Mouse (Mus musculus) stomach, embryonic 15.5 days (tissue): ENCODE measurements around the gene Agpat2. TPM values are rescaled to one million over a fixed set of nuclear protein-coding genes. Genes with fewer than 3 reads are reported as not detected.

Experiments
- ATAC-seq: fragments of 200-750 bp; cut with Nextera tagmentation; 2 replicates; pipeline ENCODE4 v1.8.0; 2017; ENCODE audit warnings: low read depth, moderate number of reproducible peaks, moderate TSS enrichment; ENCODE audit not compliant: insufficient read depth, low FRiP score
- H3K27ac ChIP-seq: fragments of 300-500 bp; sonication (generic); 2 replicates; pipeline ENCODE4 v1.5.1; 2015; ENCODE audit warnings: mild to moderate bottlenecking, inconsistent platforms
- H3K27me3 ChIP-seq: fragments of 300-500 bp; sonication (generic); replicated peaks from 2 replicates; pipeline ENCODE4 v1.6.1; 2015; ENCODE audit warnings: inconsistent platforms
- H3K36me3 ChIP-seq: fragments of 300-500 bp; sonication (generic); 2 replicates; pipeline ENCODE4 v1.6.1; 2015; ENCODE audit warnings: inconsistent platforms
- H3K4me1 ChIP-seq: fragments of 300-500 bp; sonication (generic); 2 replicates; pipeline ENCODE4 v1.6.1; 2015; ENCODE audit warnings: inconsistent platforms
- H3K4me2 ChIP-seq: fragments of 300-500 bp; sonication (generic); 2 replicates; pipeline ENCODE4 v1.6.1; 2015; ENCODE audit warnings: mild to moderate bottlenecking, inconsistent platforms
- H3K4me3 ChIP-seq: fragments of 300-500 bp; sonication (generic); replicated peaks from 2 replicates; pipeline ENCODE4 v1.5.1; 2015; ENCODE audit warnings: inconsistent platforms
- H3K9ac ChIP-seq: fragments of 300-500 bp; sonication (generic); 2 replicates; pipeline ENCODE4 v1.6.1; 2015; ENCODE audit warnings: inconsistent platforms
- H3K9me3 ChIP-seq: fragments of 300-500 bp; sonication (generic); 2 replicates; pipeline ENCODE4 v1.6.1; 2016; ENCODE audit warnings: inconsistent platforms
- WGBS: fragments of 180-500 bp; shearing (Covaris S2); methylation state at CpG from one replicate; pipeline ENCODE4 v1.1.7; 2015; 5-methylcytosine and 5-hydroxymethylcytosine counted together
- polyA plus RNA-seq: library from polyadenylated mRNA; unstranded; fragments of >200 nt; fragmentation: Nextera tagmentation; extraction: Ambion mirVana; gene quantifications from 2 replicates; pipeline ENCODE4 v1.2.1, GENCODE M21; 2015

Agpat2 gene
- polyA plus RNA-seq, 1 experiment from 2014 or later = 60.1 TPM

DNA sequence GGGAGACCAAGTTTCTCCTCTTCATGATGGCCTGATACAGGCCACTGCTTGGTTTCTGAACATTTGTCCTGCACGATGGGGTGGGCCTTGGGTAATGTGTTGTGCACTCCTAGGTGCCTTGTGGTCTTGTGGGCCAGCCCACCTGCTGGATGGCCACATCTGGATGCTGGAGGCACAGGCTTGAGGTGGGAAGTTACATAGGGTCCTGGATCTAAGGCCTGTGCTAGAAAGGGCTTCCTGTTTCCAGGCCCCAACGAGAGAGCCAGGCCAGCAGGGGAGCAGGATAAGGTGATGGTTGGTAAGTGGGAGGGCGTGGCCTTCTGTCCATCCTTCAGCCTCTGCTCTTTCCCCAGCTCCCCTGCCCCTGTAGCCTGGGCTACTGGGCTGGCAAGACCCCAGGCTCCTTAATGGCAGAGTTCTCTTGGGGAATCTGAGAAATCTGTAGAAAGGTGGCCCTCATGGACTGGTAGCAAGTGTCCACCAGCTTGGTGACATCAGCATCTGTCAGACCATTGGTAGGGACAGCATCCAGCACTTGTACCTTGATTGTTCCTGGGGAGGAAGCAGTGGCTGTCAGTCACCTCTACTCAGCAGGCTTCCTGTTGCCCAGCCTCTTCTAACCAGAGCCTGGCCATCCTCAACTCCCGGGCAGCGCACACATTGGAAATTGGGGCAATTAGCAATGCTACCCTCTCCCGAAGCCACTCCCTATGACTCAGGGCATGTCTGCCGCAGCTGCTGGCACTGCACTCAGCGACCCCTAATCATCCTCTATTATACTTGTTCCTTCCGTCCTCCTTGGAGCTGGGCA is 10.8 kb downstream of the Agpat2 start:
- Histone ChIP-seq H3K4me3 (no peak overlapping the region), H3K4me2 (no peak overlapping the region), H3K27ac (no peak overlapping the region), H3K36me3 (peaks cover 21% of the 10 kb centered on the region), H3K27me3 (no peaks in the 10 kb centered on the region), H3K4me1 (peaks cover 2% of the 10 kb centered on the region), H3K9ac (no peak overlapping the region), H3K9me3 (no peaks in the 10 kb centered on the region)
- ATAC-seq = no peak
- WGBS = 64% methylated on average over 9 of the region's 9 CpGs

DNA sequence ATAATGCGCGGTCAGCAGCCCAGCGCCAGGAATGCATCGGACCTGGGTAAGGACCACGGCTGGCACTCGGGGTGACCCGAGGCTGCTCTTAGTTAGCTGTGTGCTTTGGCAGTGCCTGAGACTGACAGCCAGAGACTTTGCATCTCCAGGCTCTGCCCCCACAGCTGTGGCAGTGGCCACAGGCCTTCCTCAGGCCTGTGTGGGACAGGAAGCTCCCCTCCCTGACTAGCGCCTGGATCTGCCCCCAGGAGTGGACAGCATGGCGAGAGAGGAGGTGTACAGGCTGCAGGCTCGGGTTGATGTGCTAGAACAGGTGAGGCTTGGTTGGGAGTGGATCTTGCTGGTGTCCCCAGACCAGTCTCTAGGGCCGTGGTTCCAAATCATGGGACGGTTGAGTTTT is 12.8 kb downstream of the Agpat2 start:
- H3K27ac ChIP-seq = no peak overlapping the region
- no peak overlapping the region for H3K4me2 ChIP-seq
- peaks cover 21% of the 10 kb centered on the region for H3K36me3 ChIP-seq
- H3K9ac ChIP-seq = no peak overlapping the region
- peaks cover 13% of the 10 kb centered on the region for H3K4me1 ChIP-seq
- ATAC-seq = no peak
- no peaks in the 10 kb centered on the region for H3K27me3 ChIP-seq
- no peak overlapping the region for H3K4me3 ChIP-seq
- 82% methylated on average over 12 of the region's 12 CpGs for WGBS
- H3K9me3 ChIP-seq = no peaks in the 10 kb centered on the region

DNA sequence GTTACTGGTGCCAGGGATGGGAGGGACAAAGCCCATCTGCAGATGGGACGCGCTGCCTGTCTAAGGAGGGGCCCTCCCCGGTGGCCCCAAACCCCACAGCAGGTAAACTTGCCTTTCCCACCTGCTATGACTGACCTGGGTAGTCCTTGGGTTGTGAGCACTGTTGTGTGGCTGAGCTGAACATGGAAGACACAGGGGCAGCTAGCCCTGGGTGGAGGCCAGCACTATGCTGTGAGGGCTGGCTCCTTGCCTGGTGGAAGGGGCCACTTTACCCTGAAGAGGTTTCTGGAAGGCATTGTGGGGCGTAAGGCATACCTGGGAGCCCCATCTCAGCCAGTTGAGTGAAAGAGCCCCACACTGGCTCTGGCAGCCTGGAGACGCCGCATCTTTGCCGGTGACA is 13.3 kb downstream of the Agpat2 start:
- Histone ChIP-seq H3K9me3 (no peaks in the 10 kb centered on the region), H3K27me3 (no peaks in the 10 kb centered on the region), H3K4me2 (no peak overlapping the region), H3K36me3 (peaks cover 19% of the 10 kb centered on the region), H3K4me3 (no peak overlapping the region), H3K9ac (no peak overlapping the region), H3K4me1 (peaks cover 17% of the 10 kb centered on the region), H3K27ac (no peak overlapping the region)
- no peak for ATAC-seq
- 86% methylated on average over 7 of the region's 7 CpGs for WGBS

DNA sequence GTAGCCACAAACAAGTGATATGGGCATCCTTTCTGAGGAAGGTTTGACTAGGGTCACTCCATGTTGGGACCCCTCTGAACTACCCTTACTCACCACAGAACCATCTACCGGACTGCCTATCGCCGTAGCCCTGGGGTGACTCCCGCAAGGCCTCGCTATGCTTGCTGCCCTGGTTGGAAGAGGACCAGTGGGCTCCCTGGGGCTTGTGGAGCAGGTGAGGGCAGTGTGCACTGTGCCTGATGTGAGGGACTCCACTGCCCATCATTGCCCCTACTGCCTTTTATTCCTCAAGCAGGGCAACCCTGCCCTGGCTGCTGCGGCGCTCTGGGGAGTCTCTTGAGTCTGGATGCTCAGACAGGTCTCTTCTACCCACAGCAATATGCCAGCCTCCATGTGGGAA is 13.9 kb downstream of the Agpat2 start:
- H3K4me3 ChIP-seq = no peak overlapping the region
- H3K36me3 ChIP-seq = peaks cover 15% of the 10 kb centered on the region; the same call in 1 of the 2 replicates
- 91% methylated on average over 7 of the region's 7 CpGs for WGBS
- H3K27me3 ChIP-seq = no peaks in the 10 kb centered on the region
- no peak overlapping the region for H3K9ac ChIP-seq
- H3K9me3 ChIP-seq = no peaks in the 10 kb centered on the region
- H3K4me2 ChIP-seq = no peak overlapping the region
- no peak for ATAC-seq
- H3K4me1 ChIP-seq = peaks cover 17% of the 10 kb centered on the region
- no peak overlapping the region for H3K27ac ChIP-seq

DNA sequence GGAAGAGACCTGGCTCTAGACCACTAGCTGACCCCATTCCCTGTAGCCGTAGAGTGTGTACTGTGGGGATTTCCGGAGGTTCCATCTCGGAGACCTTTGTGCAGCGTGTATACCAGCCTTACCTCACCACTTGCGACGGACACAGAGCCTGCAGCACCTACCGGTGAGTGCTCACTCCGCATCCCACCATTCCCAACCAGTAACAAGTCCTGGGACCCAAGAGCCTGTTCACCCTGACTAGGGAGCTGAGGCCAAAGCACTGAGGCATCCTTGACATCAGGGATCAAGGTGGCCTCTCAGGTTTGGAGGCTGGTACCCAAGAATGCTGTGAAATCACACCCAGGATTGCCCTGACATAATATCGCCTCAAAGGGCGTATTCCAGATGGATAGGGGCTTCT is 14.9 kb downstream of the Agpat2 start:
- ATAC-seq = no peak
- Histone ChIP-seq H3K9me3 (no peaks in the 10 kb centered on the region), H3K36me3 (peaks cover 11% of the 10 kb centered on the region; the same call in 1 of the 2 replicates), H3K4me2 (peak overlapping the region; percentile 19; the same call in 1 of the 2 replicates), H3K27me3 (no peaks in the 10 kb centered on the region), H3K27ac (no peak overlapping the region), H3K9ac (no peak overlapping the region), H3K4me1 (peaks cover 17% of the 10 kb centered on the region), H3K4me3 (no peak overlapping the region)
- WGBS = 89% methylated on average over 10 of the region's 10 CpGs

DNA sequence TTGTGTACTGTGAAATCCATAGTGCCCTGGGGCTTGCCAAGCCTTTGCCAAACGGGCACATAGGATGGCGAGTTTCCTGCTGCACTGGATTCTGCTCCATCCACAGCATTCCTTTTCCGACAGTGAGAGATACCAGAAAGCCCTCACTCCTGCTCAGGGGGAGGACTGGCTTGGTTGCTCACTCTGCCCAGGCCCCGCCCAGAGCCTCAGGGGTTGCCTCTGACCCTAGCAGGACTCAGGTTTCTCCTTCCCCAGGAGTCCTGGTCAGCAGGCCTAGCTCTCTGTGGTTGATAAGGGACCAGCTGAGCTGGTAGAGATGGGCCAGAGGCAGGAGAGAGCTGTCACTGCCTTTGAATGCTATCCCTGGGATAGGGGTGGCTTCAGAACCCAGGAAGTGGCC is 15.6 kb downstream of the Agpat2 start:
- Histone ChIP-seq H3K4me3 (0 out of 2 replicates have a peak overlapping the region, but pooled peaks have one; percentile 8), H3K9ac (no peak overlapping the region), H3K4me2 (peak overlapping the region; percentile 19), H3K4me1 (peaks cover 17% of the 10 kb centered on the region), H3K36me3 (0 out of 2 replicates have a peak, but pooled peaks cover 7% of the 10 kb centered on the region), H3K27me3 (no peaks in the 10 kb centered on the region), H3K9me3 (no peaks in the 10 kb centered on the region), H3K27ac (peak overlapping the region; percentile 16; the same call in 1 of the 2 replicates)
- ATAC-seq = no peak
- 35% methylated on average over 4 of the region's 4 CpGs for WGBS

DNA sequence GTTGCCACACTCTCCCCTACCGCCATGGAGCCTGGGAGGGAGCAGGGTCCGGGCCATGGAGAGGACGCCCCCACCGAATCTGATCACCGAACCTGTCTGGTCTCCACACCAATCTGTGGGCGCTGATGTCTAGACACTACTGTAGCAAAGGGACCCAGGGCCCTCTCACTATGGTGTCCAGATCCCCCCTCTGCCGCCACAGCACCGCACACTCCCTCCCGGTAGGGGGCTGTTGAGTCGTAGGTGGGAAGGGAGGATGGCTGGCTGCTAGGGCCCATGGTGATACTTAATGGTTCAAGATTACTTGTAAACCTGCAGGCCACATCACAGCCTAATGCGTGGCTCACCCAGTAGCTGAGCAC is 17.2 kb downstream of the Agpat2 start:
- no peaks in the 10 kb centered on the region for H3K27me3 ChIP-seq
- H3K9me3 ChIP-seq = no peaks in the 10 kb centered on the region
- peaks cover 17% of the 10 kb centered on the region for H3K4me1 ChIP-seq
- 7% methylated on average over 11 of the region's 11 CpGs for WGBS
- peak overlapping the region; percentile 19; the same call in 1 of the 2 replicates for H3K27ac ChIP-seq
- H3K9ac ChIP-seq = peak overlapping the region; percentile 22; the same call in 1 of the 2 replicates
- peak overlapping the region; percentile 86 for H3K4me2 ChIP-seq
- peak; percentile 26 for ATAC-seq
- no peaks in the 10 kb centered on the region for H3K36me3 ChIP-seq
- H3K4me3 ChIP-seq = peak overlapping the region; percentile 61

DNA sequence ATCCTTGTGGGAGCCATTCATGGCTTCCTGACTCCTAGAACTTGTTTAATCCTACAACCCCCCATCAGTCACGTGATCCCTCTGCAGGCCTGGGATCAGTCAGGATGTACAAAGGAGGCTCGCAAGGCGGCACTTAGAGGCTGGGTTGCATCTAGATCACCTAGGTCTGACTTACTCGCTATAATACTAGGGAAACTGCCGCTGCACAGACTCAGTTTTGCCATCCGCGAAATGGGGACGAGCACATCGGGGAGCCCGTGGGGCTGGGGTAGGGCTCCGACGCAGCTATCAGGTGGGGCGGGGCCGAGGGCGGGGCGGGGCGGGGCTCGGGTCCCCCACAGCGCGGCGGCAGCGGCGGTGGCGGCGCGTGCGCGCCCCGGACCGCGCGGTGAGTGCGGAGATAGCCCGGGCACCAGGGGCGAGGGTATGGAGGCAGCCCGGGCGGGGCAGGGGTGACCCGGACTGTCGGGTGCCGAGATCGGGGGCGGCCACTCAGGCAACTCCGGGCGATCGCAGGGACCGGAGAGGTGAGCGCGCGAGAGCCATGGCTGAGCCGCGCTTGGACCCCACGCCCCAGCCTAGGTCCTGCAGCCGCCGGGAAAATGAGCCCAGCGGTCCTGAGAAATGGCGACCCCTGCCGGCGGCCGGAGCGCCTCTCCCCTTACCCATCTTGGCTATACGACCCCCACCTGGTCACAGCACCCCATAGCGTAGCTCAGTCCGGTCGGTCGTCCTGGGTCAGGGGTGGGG is 17.7 kb downstream of the Agpat2 start, which contains the start of gene Gm20532:
Gene Gm20532, plus strand, starts transcription at position 346 of the 750 bp plus-strand sequence.
- Histone ChIP-seq H3K4me3 (peak within 1 kb of the TSS; percentile 61), H3K9me3 (no peaks in the 10 kb centered on the region), H3K27ac (peak within 1 kb of the TSS; percentile 52), H3K9ac (peak within 1 kb of the TSS; percentile 22; the same call in 1 of the 2 replicates), H3K4me2 (peak within 1 kb of the TSS; percentile 86), H3K4me1 (peaks cover 17% of the 10 kb centered on the region), H3K36me3 (no peaks in the 10 kb centered on the region), H3K27me3 (no peaks in the 10 kb centered on the region)
- ATAC-seq = peak; percentile 67
- 1% methylated on average over 63 of the region's 65 CpGs for WGBS

DNA sequence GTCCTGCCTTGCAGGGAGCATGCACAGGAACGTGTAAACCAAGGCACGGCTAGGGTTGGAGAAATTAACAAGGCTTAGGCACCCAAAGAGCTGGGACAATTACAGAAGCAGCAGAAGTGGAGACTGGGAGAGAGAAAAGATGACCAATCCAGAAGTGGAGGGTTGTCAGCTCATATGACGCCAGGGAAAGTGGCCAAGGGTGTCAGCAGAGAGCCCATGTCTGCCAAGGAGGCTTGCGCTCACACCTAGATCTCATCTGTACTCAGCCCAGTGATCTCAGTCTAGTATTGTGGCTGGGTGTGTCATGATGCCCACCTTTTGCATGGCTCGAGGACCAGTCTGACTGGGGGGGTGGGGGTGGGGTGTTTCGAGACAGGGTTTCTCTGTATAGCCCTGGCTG is 18.5 kb downstream of the Agpat2 start:
- no peak for ATAC-seq
- H3K36me3 ChIP-seq = no peaks in the 10 kb centered on the region
- H3K27me3 ChIP-seq = no peaks in the 10 kb centered on the region
- no peak overlapping the region for H3K9ac ChIP-seq
- H3K27ac ChIP-seq = 0 out of 2 replicates have a peak overlapping the region, but pooled peaks have one; percentile 27
- peak overlapping the region; percentile 61 for H3K4me3 ChIP-seq
- H3K4me1 ChIP-seq = peaks cover 17% of the 10 kb centered on the region
- WGBS = 54% methylated on average over 6 of the region's 6 CpGs
- H3K9me3 ChIP-seq = no peaks in the 10 kb centered on the region
- peak overlapping the region; percentile 86; the same call in 1 of the 2 replicates for H3K4me2 ChIP-seq

DNA sequence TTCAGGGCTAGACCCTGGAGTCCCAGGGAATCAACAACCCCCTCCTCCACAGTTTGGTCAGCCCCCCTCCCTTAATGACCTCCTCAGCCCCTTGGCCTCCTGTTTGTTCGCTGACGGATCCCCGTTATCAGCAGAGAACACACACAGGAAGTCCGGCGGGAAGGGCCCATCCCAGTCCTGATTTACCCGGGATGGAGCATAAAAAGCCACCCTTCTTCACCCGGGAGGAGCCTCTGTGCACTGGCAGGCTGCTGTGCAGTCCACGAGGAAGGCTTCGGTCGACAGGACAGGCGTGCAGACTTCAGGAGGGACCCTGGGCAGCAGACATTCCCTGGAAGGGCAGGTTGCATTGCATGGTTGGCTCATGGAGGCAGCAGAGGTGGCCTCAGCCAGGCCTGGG is 20.6 kb downstream of the Agpat2 start:
- Histone ChIP-seq H3K9me3 (no peaks in the 10 kb centered on the region), H3K4me2 (no peak overlapping the region), H3K9ac (no peak overlapping the region), H3K4me3 (peak overlapping the region; percentile 26), H3K27ac (peak overlapping the region; percentile 16; the same call in 1 of the 2 replicates), H3K4me1 (peaks cover 17% of the 10 kb centered on the region), H3K36me3 (no peaks in the 10 kb centered on the region), H3K27me3 (no peaks in the 10 kb centered on the region)
- 34% methylated on average over 11 of the region's 11 CpGs for WGBS
- ATAC-seq = no peak

DNA sequence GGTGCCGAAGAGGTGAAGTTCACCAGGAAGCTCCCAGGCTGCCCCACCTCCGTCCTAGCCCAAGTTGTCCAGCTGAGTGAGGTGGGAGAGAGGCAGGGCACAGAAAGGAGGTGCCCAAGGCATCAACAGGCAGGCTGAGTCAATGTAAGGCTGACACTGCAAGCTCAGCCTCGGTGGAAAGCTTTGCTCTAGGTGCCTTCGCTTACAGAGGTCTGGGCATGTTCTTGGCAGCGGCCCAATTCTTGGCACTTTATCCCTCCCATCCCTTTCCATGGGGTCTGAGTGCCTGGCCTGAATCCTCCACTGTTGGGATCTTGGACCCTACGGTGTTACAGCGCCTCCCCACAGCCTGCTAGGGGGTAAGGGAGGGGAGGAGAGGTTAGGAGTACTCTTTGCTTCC is 21.5 kb downstream of the Agpat2 start:
- H3K36me3 ChIP-seq = no peaks in the 10 kb centered on the region
- no peak for ATAC-seq
- H3K4me1 ChIP-seq = peaks cover 14% of the 10 kb centered on the region
- H3K9ac ChIP-seq = no peak overlapping the region
- no peak overlapping the region for H3K4me3 ChIP-seq
- H3K27ac ChIP-seq = peak overlapping the region; percentile 51; the same call in 1 of the 2 replicates
- 63% methylated on average over 7 of the region's 7 CpGs for WGBS
- H3K9me3 ChIP-seq = no peaks in the 10 kb centered on the region
- H3K4me2 ChIP-seq = peak overlapping the region; percentile 6; the same call in 1 of the 2 replicates
- no peaks in the 10 kb centered on the region for H3K27me3 ChIP-seq

DNA sequence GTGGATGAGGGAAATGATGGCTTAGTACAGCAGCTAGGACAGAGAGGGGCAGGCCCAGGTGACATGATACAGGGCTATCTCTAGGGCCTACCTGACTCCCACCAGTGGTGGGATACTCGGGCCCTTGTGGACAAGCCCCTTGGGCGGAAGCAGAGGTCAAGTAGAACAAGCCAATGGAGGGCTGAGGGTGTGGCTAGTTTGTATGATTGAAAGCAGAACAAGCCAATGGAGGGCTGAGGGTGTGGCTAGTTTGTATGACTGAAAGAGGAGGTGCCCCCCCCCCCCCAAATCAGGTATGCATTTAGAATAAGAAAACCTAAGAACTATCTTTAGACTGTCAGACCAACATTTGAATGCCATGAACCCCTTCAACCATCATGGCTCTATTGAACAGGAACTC is 22.0 kb downstream of the Agpat2 start:
- 64% methylated on average over 2 of the region's 2 CpGs for WGBS
- no peaks in the 10 kb centered on the region for H3K36me3 ChIP-seq

More for the DNA sequence above, 22.0 kb downstream of the Agpat2 start:
- H3K4me2 ChIP-seq = no peak overlapping the region
- no peaks in the 10 kb centered on the region for H3K9me3 ChIP-seq
- no peaks in the 10 kb centered on the region for H3K27me3 ChIP-seq
- H3K27ac ChIP-seq = no peak overlapping the region; the same call in 1 of the 2 replicates
- H3K4me3 ChIP-seq = no peak overlapping the region
- peaks cover 14% of the 10 kb centered on the region for H3K4me1 ChIP-seq
- H3K9ac ChIP-seq = no peak overlapping the region
- no peak for ATAC-seq
